Mouse (Mus musculus) olfactory bulb, adult 2 months (tissue): ENCODE results near the gene Myrip. TPM values are rescaled to one million over a fixed set of nuclear protein-coding genes. Genes with fewer than 3 reads are reported as not detected.
"Not testable (repeated sequence)": the region's sequence is repeated elsewhere in the genome, so short reads cannot be mapped to it uniquely, and the experiment has no call there.

Source experiments
- H3K27ac ChIP-seq: fragments of 200-500 bp; 2 replicates; pipeline ENCODE4 v1.5.1; 2012; ENCODE audit warnings: low read depth, low read length; ENCODE audit not compliant: insufficient read depth
- H3K4me1 ChIP-seq: fragments of 200-500 bp; 2 replicates; pipeline ENCODE4 v1.6.1; 2012; ENCODE audit warnings: low read length; ENCODE audit not compliant: control insufficient read depth, insufficient read depth
- H3K4me3 ChIP-seq: fragments of 200-500 bp; 2 replicates; pipeline ENCODE4 v1.5.1; 2012; ENCODE audit warnings: mild to moderate bottlenecking, low read depth, low read length, moderate library complexity; ENCODE audit not compliant: insufficient read depth
- CTCF ChIP-seq: fragments of 200-500 bp; IDR thresholded peaks from 2 replicates; pipeline ENCODE4 v1.5.1; 2012; ENCODE audit warnings: low read depth, mild to moderate bottlenecking, low read length, moderate library complexity; ENCODE audit not compliant: insufficient read depth
- POLR2A ChIP-seq: fragments of 200-500 bp; IDR thresholded peaks from 2 replicates; pipeline ENCODE4 v1.6.1; 2012; ENCODE audit warnings: mild to moderate bottlenecking, low read depth, low read length, moderate library complexity; ENCODE audit not compliant: insufficient read depth
- WGBS: fragments of 180-500 bp; shearing (Covaris S2); methylation state at CpG from one replicate; pipeline ENCODE4 v1.1.7; 2018; 5-methylcytosine and 5-hydroxymethylcytosine counted together
- polyA plus RNA-seq: library from polyadenylated mRNA; stranded (reverse); fragments of >200 nt; gene quantifications from 2 replicates; pipeline ENCODE4 v1.2.4, GENCODE M21; 2012; ENCODE audit warnings: low replicate concordance; ENCODE audit not compliant: missing spikeins, insufficient read depth, insufficient read length

The Myrip gene
- not detected in 2 replicates for polyA plus RNA-seq

- H3K4me1 ChIP-seq, result peaks cover 17% of the 10 kb centered on the region
- H3K27ac ChIP-seq, H3K4me3 ChIP-seq: not testable (repeated sequence)
- 92% methylated on average over 1 of the region's 1 CpGs for WGBS
These were observed at the start of gene Myrip for GRCm38 (mm10) chr9:120301213-120301612. Gene Myrip (plus strand): TSS chr9:120301513.

GRCm38 (mm10) chr9:120259805-120260204 is 41.5 kb upstream of the Myrip start:
- 48% methylated on average over 8 of the region's 8 CpGs for WGBS
- Histone ChIP-seq H3K27ac (no peak overlapping the region), H3K4me3 (no peak overlapping the region), H3K4me1 (peaks cover 7% of the 10 kb centered on the region)
- TF ChIP-seq CTCF (no peak), POLR2A (no peak)

DNA sequence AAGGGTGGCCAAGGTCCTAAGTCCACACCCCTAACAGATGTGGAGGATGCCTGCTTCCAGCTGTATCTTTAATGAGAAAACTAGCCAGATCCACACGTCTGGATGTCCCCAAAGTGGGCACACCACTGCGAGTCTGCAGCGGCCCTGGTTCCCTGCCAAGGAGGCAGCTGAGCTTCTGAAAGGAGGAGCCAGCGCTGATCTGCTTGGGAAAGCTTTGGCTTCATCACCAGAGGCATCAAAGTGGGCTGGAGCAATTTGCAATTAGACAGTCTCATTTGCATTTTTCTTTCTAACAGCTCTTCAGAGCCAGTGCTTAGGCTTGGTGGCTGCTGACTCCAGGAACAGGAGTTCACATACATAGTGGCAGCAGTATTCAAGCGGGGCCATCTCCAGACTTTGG is 37.3 kb upstream of the Myrip start:
- 7% methylated on average over 5 of the region's 5 CpGs for WGBS
- H3K4me3 ChIP-seq, result no peak overlapping the region
- H3K4me1 ChIP-seq, result peaks cover 7% of the 10 kb centered on the region
- no peak overlapping the region for H3K27ac ChIP-seq
- no peak for TF ChIP-seq POLR2A
- TF ChIP-seq CTCF, result no peak

GRCm38 (mm10) chr9:120273083-120273482 is 28.2 kb upstream of the Myrip start:
- no peak for TF ChIP-seq CTCF
- TF ChIP-seq POLR2A, result no peak
- Histone ChIP-seq H3K4me3 (no peak overlapping the region), H3K4me1 (no peaks in the 10 kb centered on the region), H3K27ac (no peak overlapping the region)
- 82% methylated on average over 8 of the region's 8 CpGs for WGBS

DNA sequence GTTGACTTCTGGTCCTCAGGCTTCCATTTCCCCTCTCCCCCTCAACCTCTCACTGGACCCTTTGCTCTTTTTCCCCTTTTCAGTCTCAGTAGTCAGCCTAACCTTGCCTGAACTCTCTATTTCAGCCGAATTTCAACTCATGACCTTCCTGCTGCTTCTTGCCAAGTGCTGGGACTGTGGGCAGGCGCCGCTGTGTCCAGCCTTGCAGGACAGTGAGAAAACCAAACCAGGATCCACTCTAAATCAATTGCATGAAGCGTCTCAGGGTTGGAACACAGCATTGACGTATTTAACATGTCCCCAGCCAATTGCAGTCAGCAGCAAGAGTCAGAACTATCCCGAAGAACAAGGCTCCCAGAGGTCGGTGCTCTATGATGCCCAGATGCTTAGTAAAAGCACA is 26.1 kb upstream of the Myrip start:
- no peak for TF ChIP-seq CTCF
- TF ChIP-seq POLR2A, result no peak
- no peak overlapping the region for H3K27ac ChIP-seq
- 84% methylated on average over 7 of the region's 7 CpGs for WGBS
- no peak overlapping the region for H3K4me3 ChIP-seq
- no peaks in the 10 kb centered on the region for H3K4me1 ChIP-seq

- Histone ChIP-seq H3K4me1 (no peaks in the 10 kb centered on the region), H3K27ac (no peak overlapping the region), H3K4me3 (no peak overlapping the region)
- 83% methylated on average over 12 of the region's 12 CpGs for WGBS
- TF ChIP-seq CTCF, result no peak
- no peak for TF ChIP-seq POLR2A
These were observed 20.2 kb upstream of the Myrip start for GRCm38 (mm10) chr9:120281147-120281546.

DNA sequence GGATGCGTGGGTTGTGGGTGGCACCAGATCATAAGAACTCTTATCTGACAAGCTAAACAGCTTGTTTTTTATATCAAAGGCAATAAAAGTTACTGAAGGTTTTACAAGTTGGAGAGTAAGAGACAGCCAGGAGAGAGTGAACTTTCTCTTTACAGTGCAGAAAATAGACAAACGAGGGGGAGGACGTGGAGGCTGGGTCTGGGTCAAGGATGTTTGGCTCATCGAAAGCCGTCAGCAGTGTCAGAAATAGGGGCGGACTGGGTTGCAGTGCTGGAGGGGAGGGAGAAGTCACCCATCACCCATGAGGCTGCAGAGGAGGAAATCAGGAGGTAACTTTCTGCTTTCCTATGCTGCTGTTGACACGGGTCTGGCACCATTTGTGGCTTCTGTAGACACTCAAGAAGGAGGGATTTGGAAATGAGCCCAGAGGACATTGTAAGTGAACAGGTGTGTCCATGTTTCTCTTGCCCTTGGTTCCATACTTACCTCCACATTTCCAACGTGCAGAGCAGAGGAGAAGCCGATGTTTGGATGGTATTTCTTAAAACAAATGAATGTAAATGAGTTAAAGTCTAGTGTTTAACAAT is 18.8 kb upstream of the Myrip start:
- TF ChIP-seq CTCF (no peak), POLR2A (no peak)
- WGBS, result 76% methylated on average over 9 of the region's 9 CpGs
- Histone ChIP-seq H3K4me3 (no peak overlapping the region), H3K27ac (no peak overlapping the region), H3K4me1 (no peaks in the 10 kb centered on the region)

DNA sequence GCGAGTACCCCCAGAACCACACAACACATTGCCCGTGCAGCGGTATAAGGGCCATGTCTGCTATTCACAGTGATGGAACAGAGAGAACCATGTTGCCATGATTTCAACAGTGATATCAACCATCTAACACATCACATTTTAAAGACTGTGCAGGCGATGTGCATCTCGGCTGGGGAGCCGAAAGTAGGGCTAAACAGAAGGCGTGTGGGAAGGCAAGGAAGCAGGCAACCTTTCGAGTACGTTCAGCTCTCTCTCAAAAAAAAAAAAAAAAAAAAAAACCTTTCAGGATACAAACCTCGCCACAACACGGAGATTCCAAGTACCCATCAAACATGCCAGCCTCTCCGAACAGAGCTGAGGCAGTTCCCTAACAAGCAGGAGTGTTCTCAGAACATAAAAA is 17.8 kb upstream of the Myrip start:
- no peak overlapping the region for H3K4me3 ChIP-seq
- 83% methylated on average over 12 of the region's 12 CpGs for WGBS
- no peaks in the 10 kb centered on the region for H3K4me1 ChIP-seq
- no peak overlapping the region for H3K27ac ChIP-seq
- TF ChIP-seq POLR2A (no peak), CTCF (no peak)

GRCm38 (mm10) chr9:120288011-120288410 is 13.3 kb upstream of the Myrip start:
- Histone ChIP-seq H3K4me1 (no peaks in the 10 kb centered on the region), H3K27ac (no peak overlapping the region), H3K4me3 (no peak overlapping the region)
- no peak for TF ChIP-seq POLR2A
- no peak for TF ChIP-seq CTCF
- 52% methylated on average over 3 of the region's 3 CpGs for WGBS

DNA sequence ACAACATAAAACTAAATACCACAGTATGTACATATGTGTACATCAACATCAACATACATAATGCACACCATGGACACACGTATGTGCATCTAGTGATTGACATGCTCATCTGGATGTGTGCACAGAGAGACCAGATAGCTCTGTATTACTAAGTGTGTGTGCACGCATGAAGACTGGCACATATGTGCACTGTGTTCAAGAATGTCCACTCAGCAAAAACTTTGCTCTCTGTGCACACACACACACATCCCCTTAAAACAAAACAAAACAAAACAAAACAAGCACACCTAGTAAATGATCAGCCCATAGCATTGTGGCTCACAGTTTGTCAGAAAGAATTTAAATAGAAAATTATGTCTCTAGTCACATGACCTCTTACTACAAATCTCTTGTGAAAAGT is 10.9 kb upstream of the Myrip start:
- TF ChIP-seq POLR2A (no peak), CTCF (no peak)
- Histone ChIP-seq H3K4me3 (no peak overlapping the region), H3K4me1 (no peaks in the 10 kb centered on the region), H3K27ac (no peak overlapping the region)
- 92% methylated on average over 2 of the region's 2 CpGs for WGBS
